Mouse (Mus musculus) ES-E14 (cell line): ENCODE data around the gene Pcif1. TPM values are rescaled to one million over a fixed set of nuclear protein-coding genes. Genes with fewer than 3 reads are reported as not detected.

Source experiments
- DNase-seq: peaks from one replicate; pipeline ENCODE4 v3.0.0-alpha.2; 2013; ENCODE audit warnings: low read depth, low spot score
- H3K27ac ChIP-seq: 2 replicates; pipeline ENCODE4 v1.5.1; 2012; ENCODE audit warnings: low read depth, mild to moderate bottlenecking, low read length, moderate library complexity, mixed read lengths; ENCODE audit not compliant: poor library complexity, insufficient read depth, severe bottlenecking
- H3K36me3 ChIP-seq: 2 replicates; pipeline ENCODE4 v1.6.1; 2012; ENCODE audit warnings: mild to moderate bottlenecking, low read length, moderate library complexity, mixed read lengths; ENCODE audit not compliant: control insufficient read depth, poor library complexity, insufficient read depth, severe bottlenecking
- H3K4me1 ChIP-seq, 2 experiments: fragments of 150-350 bp in 1 of 2; sonication (generic) in 1 of 2; 2 replicates each; pipeline ENCODE4 v1.6.1; 2012; ENCODE audit warnings: low read length in 2 of 2, mild to moderate bottlenecking in 1 of 2, mixed read lengths in 1 of 2; ENCODE audit not compliant: control insufficient read depth in 2 of 2, insufficient read depth in 2 of 2, poor library complexity in 1 of 2
- H3K4me3 ChIP-seq, 2 experiments: fragments of 150-350 bp in 1 of 2; sonication (generic) in 1 of 2; 2 replicates each; pipeline ENCODE4 v1.5.1; 2012; ENCODE audit warnings: low read length in 2 of 2, low read depth in 1 of 2, mild to moderate bottlenecking in 1 of 2, mixed read lengths in 1 of 2; ENCODE audit not compliant: insufficient read depth in 1 of 2, poor library complexity in 1 of 2, severe bottlenecking in 1 of 2
- H3K9ac ChIP-seq: 2 replicates; pipeline ENCODE4 v1.6.1; 2012; ENCODE audit warnings: low read depth, mild to moderate bottlenecking, low read length, mixed read lengths; ENCODE audit not compliant: poor library complexity, insufficient read depth, severe bottlenecking
- H3K9me3 ChIP-seq: fragments of 150-350 bp; sonication (generic); 2 replicates; pipeline ENCODE4 v1.6.1; 2012; ENCODE audit warnings: low read depth, mild to moderate bottlenecking, low read length; ENCODE audit not compliant: control insufficient read depth, insufficient read depth
- CHD2 ChIP-seq: IDR thresholded peaks from 2 replicates; pipeline ENCODE4 v1.6.1; 2014; ENCODE audit warnings: mild to moderate bottlenecking, low read depth, low read length, inconsistent platforms
- HCFC1 ChIP-seq: IDR thresholded peaks from 2 replicates; pipeline ENCODE4 v1.6.1; 2012; ENCODE audit warnings: low read length, inconsistent platforms, borderline replicate concordance; ENCODE audit not compliant: insufficient read depth
- MAFK ChIP-seq: IDR thresholded peaks from 2 replicates; pipeline ENCODE4 v1.6.1; 2014; ENCODE audit warnings: mild to moderate bottlenecking, low read depth, low read length, inconsistent platforms; ENCODE audit not compliant: insufficient read depth
- ZC3H11A ChIP-seq: IDR thresholded peaks from 2 replicates; pipeline ENCODE4 v1.6.1; 2012; ENCODE audit warnings: low read depth, mild to moderate bottlenecking, inconsistent platforms, low read length, borderline replicate concordance
- ZNF384 ChIP-seq: IDR thresholded peaks from 2 replicates; pipeline ENCODE4 v1.6.1; 2012; ENCODE audit warnings: low read depth, low read length, inconsistent platforms
- in situ Hi-C, 2 experiments: fragments of 600-800 bp; cut with MboI; formaldehyde crosslinking; loops; one replicate each; pipeline ENCODE4 v1.15.1; 2025; ENCODE audit warnings: low sequenced_read_pairs in 2 of 2, inconsistent platforms in 1 of 2; ENCODE audit not compliant: unreplicated experiment in 2 of 2
- total RNA-seq: library from RNA; depleted of rRNA; stranded (reverse); fragments of 300-350 nt; gene quantifications from 2 replicates; pipeline ENCODE4 v1.2.3, GENCODE M21; 2012; rRNA removed

Pcif1 gene
- total RNA-seq, 1 experiment, result 30.4 TPM

- TF ChIP-seq CHD2, result no peak
- TF ChIP-seq HCFC1, result peak; percentile 19; the same call in 1 of the 2 replicates
- no peak for TF ChIP-seq ZC3H11A
- no peak for TF ChIP-seq ZNF384
- TF ChIP-seq MAFK, result no peak
- in situ Hi-C loops, result no loop called here
- Histone ChIP-seq H3K9me3 (no peaks in the 10 kb centered on the region), H3K36me3 (no peaks in the 10 kb centered on the region), H3K4me3 (peak overlapping the region; percentile 37 to 39), H3K4me1 (peaks cover 0 to 42% of the 10 kb centered on the region in 2 experiments; a peak in 2 of 4 replicates), H3K9ac (peak overlapping the region; percentile 0; the same call in 1 of the 2 replicates), H3K27ac (no peak overlapping the region)
- DNase-seq, result peak; percentile 63
Observed at GRCm38 (mm10) chr2:164938146-164939091, 59.3 kb downstream of the Pcif1 start.

DNA sequence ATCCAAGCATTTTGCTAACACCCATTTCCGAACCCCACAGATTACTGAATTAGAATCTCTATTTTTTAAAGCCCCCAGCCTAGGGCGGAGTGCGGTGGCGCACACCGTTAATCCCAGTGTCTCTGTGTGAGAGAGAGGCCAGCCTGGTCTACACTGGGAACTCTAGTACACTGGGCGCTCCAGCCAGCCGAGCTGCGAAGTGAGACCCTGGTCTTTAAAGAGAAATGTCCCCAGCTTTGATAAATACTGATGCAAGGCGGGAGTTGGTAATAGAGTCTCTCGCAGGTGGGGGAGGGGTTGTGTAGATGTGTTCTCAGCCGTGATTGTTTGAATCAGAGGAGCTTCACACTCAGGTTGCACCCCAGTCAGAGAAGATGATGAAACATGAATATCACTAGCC lies 60.0 kb downstream of the Pcif1 start:
- Histone ChIP-seq H3K9me3 (no peaks in the 10 kb centered on the region), H3K27ac (no peak overlapping the region), H3K9ac (peak overlapping the region; percentile 0; the same call in 1 of the 2 replicates), H3K36me3 (no peaks in the 10 kb centered on the region), H3K4me3 (peak overlapping the region; percentile 37 to 39), H3K4me1 (peaks cover 0 to 44% of the 10 kb centered on the region in 2 experiments; a peak in 2 of 4 replicates)
- in situ Hi-C loops, result no loop called here
- DNase-seq, result no peak
- TF ChIP-seq ZNF384, result no peak
- TF ChIP-seq MAFK, result no peak
- TF ChIP-seq HCFC1, result no peak
- TF ChIP-seq CHD2, result no peak
- TF ChIP-seq ZC3H11A, result no peak

DNA sequence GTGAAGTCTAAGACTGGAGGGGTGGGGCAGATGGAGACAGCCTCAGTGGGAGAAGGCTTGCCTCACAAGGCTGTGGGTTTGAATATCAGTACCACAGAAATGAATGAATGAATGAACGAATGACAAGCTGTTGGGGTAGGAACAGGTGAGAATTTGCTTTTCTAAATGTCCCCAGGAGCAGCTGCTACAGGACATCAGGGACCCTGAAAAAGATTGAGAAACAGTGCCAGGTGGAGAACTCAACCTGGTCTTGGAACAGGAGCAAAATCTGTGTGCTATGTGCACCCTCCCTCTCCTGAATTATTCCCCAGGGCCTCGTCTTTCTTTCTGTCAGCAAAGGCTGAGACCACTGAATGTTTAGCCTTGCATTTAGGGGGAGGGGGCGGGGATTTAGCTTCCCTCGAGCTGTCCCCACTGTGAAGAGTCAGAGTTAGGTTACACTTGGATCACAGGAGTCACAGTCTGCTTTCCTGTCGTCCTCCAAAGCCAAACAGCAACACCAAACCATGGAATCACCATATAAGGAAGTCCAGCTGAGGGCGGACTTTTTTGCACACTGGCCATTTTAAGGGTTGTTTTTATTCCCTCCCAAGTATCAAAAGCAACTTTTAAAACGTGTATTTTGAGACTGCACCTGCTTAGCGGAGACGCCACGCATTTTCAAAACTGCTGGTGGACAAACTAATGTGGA lies 61.2 kb downstream of the Pcif1 start, which contains the start of gene Mmp9:
Gene Mmp9, plus strand, starts transcription at position 641 of the 691 bp plus-strand sequence.
- H3K36me3 ChIP-seq, result no peaks in the 10 kb centered on the region
- DNase-seq, result no peak
- H3K9ac ChIP-seq, result no peak within 1 kb of the TSS
- in situ Hi-C loops, result no loop called here
- H3K4me3 ChIP-seq, result no peak within 1 kb of the TSS
- no peak within 1 kb of the TSS for H3K27ac ChIP-seq
- no peaks in the 10 kb centered on the region for H3K9me3 ChIP-seq
- TF ChIP-seq CHD2, result no peak
- TF ChIP-seq MAFK, result no peak
- TF ChIP-seq ZNF384, result no peak
- TF ChIP-seq HCFC1, result no peak
- TF ChIP-seq ZC3H11A, result no peak
- H3K4me1 ChIP-seq, result peaks cover 0 to 44% of the 10 kb centered on the region in 2 experiments; a peak in 2 of 4 replicates

- Histone ChIP-seq H3K9me3 (no peaks in the 10 kb centered on the region), H3K4me1 (peaks cover 0 to 43% of the 10 kb centered on the region in 2 experiments; a peak in 2 of 4 replicates), H3K36me3 (no peaks in the 10 kb centered on the region), H3K27ac (peak overlapping the region; percentile 55; the same call in 1 of the 2 replicates), H3K4me3 (no peak overlapping the region), H3K9ac (no peak overlapping the region)
- no peak for DNase-seq
- in situ Hi-C loops, result no loop called here
- TF ChIP-seq MAFK, result no peak
- no peak for TF ChIP-seq HCFC1
- no peak for TF ChIP-seq ZC3H11A
- no peak for TF ChIP-seq CHD2
- TF ChIP-seq ZNF384, result no peak
Observed at GRCm38 (mm10) chr2:164942692-164943290, 63.7 kb downstream of the Pcif1 start.

Other genes starting within 250 kb of the Pcif1 start
- gene Wfdc16, start 240.5 kb upstream of the Pcif1 start, total RNA-seq, result not detected in 2 replicates
- gene Wfdc10, start 223.3 kb upstream of the Pcif1 start, total RNA-seq, result 0.98 and 3.1 TPM in 2 replicates
- not detected in 2 replicates for gene Wfdc9, start 222.7 kb upstream of the Pcif1 start, total RNA-seq
- gene Wfdc11, start 205.2 kb upstream of the Pcif1 start, total RNA-seq, result not detected in 2 replicates
- not detected in 2 replicates for gene Wfdc13, start 194.2 kb upstream of the Pcif1 start, total RNA-seq
- gene Spint4, start 180.8 kb upstream of the Pcif1 start, total RNA-seq, result not detected in 2 replicates
- gene Spint5, start 164.0 kb upstream of the Pcif1 start, total RNA-seq, result 1.6 and 6.6 TPM in 2 replicates
- gene Wfdc3, start 133.4 kb upstream of the Pcif1 start, total RNA-seq, result 0.18 and 0.58 TPM in 2 replicates
- 13.3 and 15.1 TPM in 2 replicates for gene Dnttip1, start 133.3 kb upstream of the Pcif1 start, total RNA-seq
- 117 and 159 TPM in 2 replicates for gene Ube2c, start 109.4 kb upstream of the Pcif1 start, total RNA-seq
- gene Tnnc2, start 99.3 kb upstream of the Pcif1 start, total RNA-seq, result 1.5 and 1.7 TPM in 2 replicates
- gene Snx21, start 93.5 kb upstream of the Pcif1 start, total RNA-seq, result 5.5 and 7.0 TPM in 2 replicates
- gene Acot8, start 74.4 kb upstream of the Pcif1 start, total RNA-seq, result 46.4 and 54.7 TPM in 2 replicates
- gene Zswim3, start 74.2 kb upstream of the Pcif1 start, total RNA-seq, result 6.4 and 7.0 TPM in 2 replicates
- 21.5 and 22.6 TPM in 2 replicates for gene Zswim1, start 56.6 kb upstream of the Pcif1 start, total RNA-seq
- 0.95 and 1.1 TPM in 2 replicates for gene Spata25, start 50.8 kb upstream of the Pcif1 start, total RNA-seq
- 103 and 216 TPM in 2 replicates for gene Ctsa, start 46.4 kb upstream of the Pcif1 start, total RNA-seq
- 3.6 TPM in 2 replicates for gene Neurl2, start 45.8 kb upstream of the Pcif1 start, total RNA-seq
- 56.1 and 117 TPM in 2 replicates for gene Pltp, start 21.6 kb upstream of the Pcif1 start, total RNA-seq
- gene Zfp335, start 32.5 kb downstream of the Pcif1 start, total RNA-seq, result 18.5 and 22.4 TPM in 2 replicates
- 5.8 and 7.0 TPM in 2 replicates for gene Mmp9, start 61.5 kb downstream of the Pcif1 start, total RNA-seq
- 1.7 and 2.0 TPM in 2 replicates for gene Slc12a5, start 81.5 kb downstream of the Pcif1 start, total RNA-seq
- gene Ncoa5, start 155.6 kb downstream of the Pcif1 start, total RNA-seq, result 26.0 and 31.5 TPM in 2 replicates
- gene Cd40, start 176.3 kb downstream of the Pcif1 start, total RNA-seq, result 5.7 and 8.8 TPM in 2 replicates
- gene 1700025C18Rik, start 211.4 kb downstream of the Pcif1 start, total RNA-seq, result not detected in 2 replicates